Mouse (Mus musculus): ENCODE measurements around the gene Galnt7. TPM values are rescaled to one million over a fixed set of nuclear protein-coding genes. Genes with fewer than 3 reads are reported as not detected.
A peak's percentile ranks its signal among the peaks of the same experiment; 100 is the strongest.

Gene Galnt7
- polyA plus RNA-seq, 1 experiment from 2014 or later = 39.9 TPM

DNA sequence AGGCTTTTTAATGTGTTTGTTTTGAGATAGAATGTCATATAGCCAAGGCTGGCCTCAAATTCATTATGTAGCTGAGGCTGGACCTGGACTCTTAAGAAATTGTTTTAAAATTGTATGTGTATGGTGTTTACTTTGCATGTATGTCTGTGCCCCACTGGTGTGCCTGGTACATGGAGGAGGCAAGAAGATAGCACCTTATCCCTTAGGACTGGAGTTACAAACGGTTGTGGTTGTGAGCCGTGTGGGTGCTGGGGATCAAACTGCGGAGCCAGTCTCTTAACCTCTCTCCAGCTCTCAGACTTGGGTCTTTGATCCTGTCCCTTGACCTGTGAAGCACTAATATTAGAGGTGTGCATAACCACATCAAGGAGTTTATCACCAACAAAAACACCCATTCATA, 106.0 kb downstream of the Galnt7 start:
- H3K4me3 ChIP-seq (replicated peaks; ENCODE audit: low read length) = no peak overlapping the region
- no peak for ATAC-seq (ENCODE audit: insufficient read depth, low FRiP score)
- no peak overlapping the region for H3K9ac ChIP-seq (ENCODE audit: low read length)
- no peak overlapping the region for H3K4me2 ChIP-seq (ENCODE audit: low read depth, low read length)
- 75% methylated on average over 3 of the region's 3 CpGs for WGBS
- H3K9me3 ChIP-seq (replicated peaks; ENCODE audit: control insufficient read depth, low read length) = no peaks in the 10 kb centered on the region
- no peaks in the 10 kb centered on the region for H3K27me3 ChIP-seq (ENCODE audit: control insufficient read depth, insufficient read depth, low read length)
- H3K36me3 ChIP-seq (ENCODE audit: control insufficient read depth, insufficient read depth, low read length) = no peaks in the 10 kb centered on the region; the same call in 1 of the 2 replicates
- no peak overlapping the region for H3K27ac ChIP-seq (ENCODE audit: low read length)
- no peaks in the 10 kb centered on the region for H3K4me1 ChIP-seq (ENCODE audit: control insufficient read depth, insufficient read depth, low read length)

GRCm38 (mm10) chr8:57546401-57546800, 106.4 kb downstream of the Galnt7 start:
- no peaks in the 10 kb centered on the region for H3K9me3 ChIP-seq (replicated peaks; ENCODE audit: control insufficient read depth, low read length)
- ATAC-seq (ENCODE audit: insufficient read depth, low FRiP score) = no peak
- 90% methylated on average over 3 of the region's 3 CpGs for whole genome bisulfite sequencing

GRCm38 (mm10) chr8:57541405-57541804, 111.4 kb downstream of the Galnt7 start:
- Histone ChIP-seq H3K36me3 (ENCODE audit: control insufficient read depth, insufficient read depth, low read length) (no peaks in the 10 kb centered on the region), H3K4me2 (ENCODE audit: low read depth, low read length) (no peak overlapping the region), H3K9ac (ENCODE audit: low read length) (no peak overlapping the region), H3K4me3 (replicated peaks; ENCODE audit: low read length) (no peak overlapping the region), H3K9me3 (replicated peaks; ENCODE audit: control insufficient read depth, low read length) (no peaks in the 10 kb centered on the region), H3K27me3 (ENCODE audit: control insufficient read depth, insufficient read depth, low read length) (no peaks in the 10 kb centered on the region), H3K27ac (ENCODE audit: low read length) (no peak overlapping the region), H3K4me1 (ENCODE audit: control insufficient read depth, insufficient read depth, low read length) (no peaks in the 10 kb centered on the region)
- no peak for ATAC-seq (ENCODE audit: insufficient read depth, low FRiP score)
- 78% methylated on average over 9 of the region's 9 CpGs for WGBS

More at GRCm38 (mm10) chr8:57546401-57546800, 106.4 kb downstream of the Galnt7 start:
- no peaks in the 10 kb centered on the region for H3K27me3 ChIP-seq (ENCODE audit: control insufficient read depth, insufficient read depth, low read length)
- no peaks in the 10 kb centered on the region for H3K36me3 ChIP-seq (ENCODE audit: control insufficient read depth, insufficient read depth, low read length)
- no peak overlapping the region for H3K4me2 ChIP-seq (ENCODE audit: low read depth, low read length)
- no peak overlapping the region for H3K9ac ChIP-seq (ENCODE audit: low read length)
- no peak overlapping the region for H3K4me3 ChIP-seq (replicated peaks; ENCODE audit: low read length)
- no peaks in the 10 kb centered on the region for H3K4me1 ChIP-seq (ENCODE audit: control insufficient read depth, insufficient read depth, low read length)
- H3K27ac ChIP-seq (ENCODE audit: low read length) = no peak overlapping the region

- peaks cover 4% of the 10 kb centered on the region for H3K36me3 ChIP-seq (ENCODE audit: control insufficient read depth, insufficient read depth, low read length)
- WGBS = 70% methylated on average over 11 of the region's 11 CpGs
Measured at GRCm38 (mm10) chr8:57540951-57541350, 111.9 kb downstream of the Galnt7 start.

GRCm38 (mm10) chr8:57540110-57540838, 112.6 kb downstream of the Galnt7 start:
- ATAC-seq (ENCODE audit: insufficient read depth, low FRiP score) = peak; percentile 14; the same call in 1 of the 2 replicates
- Histone ChIP-seq H3K27ac (ENCODE audit: low read length) (0 out of 2 replicates have a peak overlapping the region, but pooled peaks have one; percentile 6), H3K9me3 (replicated peaks; ENCODE audit: control insufficient read depth, low read length) (no peaks in the 10 kb centered on the region; the same call in 1 of the 2 replicates), H3K4me3 (replicated peaks; ENCODE audit: low read length) (no peak overlapping the region), H3K36me3 (ENCODE audit: control insufficient read depth, insufficient read depth, low read length) (peaks cover 9% of the 10 kb centered on the region), H3K4me2 (ENCODE audit: low read depth, low read length) (no peak overlapping the region), H3K27me3 (ENCODE audit: control insufficient read depth, insufficient read depth, low read length) (no peaks in the 10 kb centered on the region), H3K9ac (ENCODE audit: low read length) (no peak overlapping the region), H3K4me1 (ENCODE audit: control insufficient read depth, insufficient read depth, low read length) (no peaks in the 10 kb centered on the region)
- 40% methylated on average over 12 of the region's 12 CpGs for WGBS

More at GRCm38 (mm10) chr8:57540951-57541350, 111.9 kb downstream of the Galnt7 start:
- H3K27ac ChIP-seq (ENCODE audit: low read length) = no peak overlapping the region
- no peak overlapping the region for H3K9ac ChIP-seq (ENCODE audit: low read length)
- no peaks in the 10 kb centered on the region for H3K4me1 ChIP-seq (ENCODE audit: control insufficient read depth, insufficient read depth, low read length)
- no peak overlapping the region for H3K4me2 ChIP-seq (ENCODE audit: low read depth, low read length)
- ATAC-seq (ENCODE audit: insufficient read depth, low FRiP score) = no peak
- H3K9me3 ChIP-seq (replicated peaks; ENCODE audit: control insufficient read depth, low read length) = no peaks in the 10 kb centered on the region
- H3K4me3 ChIP-seq (replicated peaks; ENCODE audit: low read length) = no peak overlapping the region
- H3K27me3 ChIP-seq (ENCODE audit: control insufficient read depth, insufficient read depth, low read length) = no peaks in the 10 kb centered on the region

DNA sequence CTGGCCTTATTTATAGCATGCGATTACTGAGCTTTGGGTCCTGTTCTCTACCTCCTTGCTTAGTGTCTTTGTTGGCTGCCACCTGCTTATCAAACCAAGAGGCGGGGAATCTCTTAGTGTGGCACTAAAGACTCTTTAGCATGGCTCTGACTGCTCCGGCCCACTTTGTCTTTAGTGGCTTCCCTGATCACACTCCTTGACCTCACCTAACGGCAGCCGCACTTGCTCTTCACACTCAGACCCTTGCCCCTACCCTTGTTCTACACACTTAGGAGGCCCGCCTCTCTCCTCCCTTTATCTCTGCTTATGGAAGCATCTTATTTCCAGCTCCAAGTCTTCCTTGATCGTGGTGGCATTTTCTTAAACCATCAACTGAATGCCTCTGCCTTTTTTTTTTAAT, 114.2 kb downstream of the Galnt7 start:
- ATAC-seq (ENCODE audit: insufficient read depth, low FRiP score) = no peak
- H3K9ac ChIP-seq (ENCODE audit: low read length) = no peak overlapping the region
- peaks cover 9% of the 10 kb centered on the region for H3K36me3 ChIP-seq (ENCODE audit: control insufficient read depth, insufficient read depth, low read length)
- no peak overlapping the region for H3K4me3 ChIP-seq (replicated peaks; ENCODE audit: low read length)
- no peaks in the 10 kb centered on the region for H3K27me3 ChIP-seq (ENCODE audit: control insufficient read depth, insufficient read depth, low read length)
- no peaks in the 10 kb centered on the region for H3K4me1 ChIP-seq (ENCODE audit: control insufficient read depth, insufficient read depth, low read length)
- H3K27ac ChIP-seq (ENCODE audit: low read length) = no peak overlapping the region
- H3K4me2 ChIP-seq (ENCODE audit: low read depth, low read length) = no peak overlapping the region
- 84% methylated on average over 7 of the region's 7 CpGs for WGBS
- H3K9me3 ChIP-seq (replicated peaks; ENCODE audit: control insufficient read depth, low read length) = no peaks in the 10 kb centered on the region; the same call in 1 of the 2 replicates

DNA sequence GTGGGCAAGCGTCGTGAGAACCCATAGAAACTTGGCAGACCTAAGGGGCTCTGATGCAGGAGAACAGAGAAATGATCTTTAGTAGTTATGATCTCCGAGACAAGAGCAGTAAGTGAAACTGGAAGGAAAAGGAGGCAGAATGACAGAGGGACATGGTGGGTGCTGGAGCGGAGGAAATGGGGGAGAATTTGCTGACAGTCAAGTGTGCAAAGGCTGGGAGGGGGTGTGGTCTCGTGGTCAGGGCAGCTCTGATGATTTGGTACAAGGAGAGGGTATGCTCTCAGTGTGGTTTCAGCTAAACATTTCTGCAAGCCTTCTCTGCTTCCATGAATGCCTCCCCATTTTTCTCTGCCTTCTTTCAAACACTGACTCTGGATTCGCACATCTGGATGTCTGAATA, 116.7 kb downstream of the Galnt7 start:
- no peak overlapping the region for H3K27ac ChIP-seq (ENCODE audit: low read length)
- no peaks in the 10 kb centered on the region for H3K4me1 ChIP-seq (ENCODE audit: control insufficient read depth, insufficient read depth, low read length)
- ATAC-seq (ENCODE audit: insufficient read depth, low FRiP score) = no peak
- H3K4me2 ChIP-seq (ENCODE audit: low read depth, low read length) = no peak overlapping the region
- H3K4me3 ChIP-seq (replicated peaks; ENCODE audit: low read length) = no peak overlapping the region
- peaks cover 9% of the 10 kb centered on the region for H3K36me3 ChIP-seq (ENCODE audit: control insufficient read depth, insufficient read depth, low read length)
- WGBS = 88% methylated on average over 6 of the region's 6 CpGs
- H3K9ac ChIP-seq (ENCODE audit: low read length) = no peak overlapping the region
- no peaks in the 10 kb centered on the region; the same call in 1 of the 2 replicates for H3K9me3 ChIP-seq (replicated peaks; ENCODE audit: control insufficient read depth, low read length)
- no peaks in the 10 kb centered on the region for H3K27me3 ChIP-seq (ENCODE audit: control insufficient read depth, insufficient read depth, low read length)

GRCm38 (mm10) chr8:57534495-57534894, 118.3 kb downstream of the Galnt7 start:
- Histone ChIP-seq H3K4me3 (replicated peaks; ENCODE audit: low read length) (no peak overlapping the region), H3K36me3 (ENCODE audit: control insufficient read depth, insufficient read depth, low read length) (peaks cover 9% of the 10 kb centered on the region), H3K4me2 (ENCODE audit: low read depth, low read length) (no peak overlapping the region), H3K9ac (ENCODE audit: low read length) (no peak overlapping the region), H3K27ac (ENCODE audit: low read length) (no peak overlapping the region), H3K27me3 (ENCODE audit: control insufficient read depth, insufficient read depth, low read length) (no peaks in the 10 kb centered on the region), H3K9me3 (replicated peaks; ENCODE audit: control insufficient read depth, low read length) (no peaks in the 10 kb centered on the region; the same call in 1 of the 2 replicates), H3K4me1 (ENCODE audit: control insufficient read depth, insufficient read depth, low read length) (no peaks in the 10 kb centered on the region)
- ATAC-seq (ENCODE audit: insufficient read depth, low FRiP score) = no peak
- WGBS = 67% methylated on average over 4 of the region's 4 CpGs

GRCm38 (mm10) chr8:57533106-57533505, 119.7 kb downstream of the Galnt7 start:
- H3K9me3 ChIP-seq (replicated peaks; ENCODE audit: control insufficient read depth, low read length) = no peaks in the 10 kb centered on the region; the same call in 1 of the 2 replicates
- H3K4me1 ChIP-seq (ENCODE audit: control insufficient read depth, insufficient read depth, low read length) = no peaks in the 10 kb centered on the region
- no peak for ATAC-seq (ENCODE audit: insufficient read depth, low FRiP score)
- WGBS = 91% methylated on average over 4 of the region's 4 CpGs
- H3K4me3 ChIP-seq (replicated peaks; ENCODE audit: low read length) = no peak overlapping the region
- no peaks in the 10 kb centered on the region for H3K27me3 ChIP-seq (ENCODE audit: control insufficient read depth, insufficient read depth, low read length)
- no peak overlapping the region for H3K27ac ChIP-seq (ENCODE audit: low read length)
- peaks cover 9% of the 10 kb centered on the region for H3K36me3 ChIP-seq (ENCODE audit: control insufficient read depth, insufficient read depth, low read length)
- H3K4me2 ChIP-seq (ENCODE audit: low read depth, low read length) = no peak overlapping the region
- H3K9ac ChIP-seq (ENCODE audit: low read length) = no peak overlapping the region
